8 mouse cellular contexts compared by ENCODE assay signal in genomic region chr17:33817969-33818643, GRCm38 (mm10). TPM values are rescaled to one million over a fixed set of nuclear protein-coding genes. Genes with fewer than 3 reads are reported as not detected.
DNase-seq lines count a peak whose midpoint lies in the region; ATAC-seq and TF ChIP-seq lines count a peak whose summit lies in the region.

No protein-coding gene starts in this region.

- ATAC-seq in intestine, postnatal 0 days, result no peak
- ATAC-seq in neural tube, embryonic 12.5 days (ENCODE audit: low FRiP score, low read depth), result peak; percentile 65; the same call in 1 of the 2 replicates

- H3K27me3 ChIP-seq in cerebellum, adult 2 months (ENCODE audit: control insufficient read depth, insufficient read depth, low read length), result no peaks in the 10 kb centered on the region
- H3K27me3 ChIP-seq in intestine, postnatal 0 days (replicated peaks; ENCODE audit: control insufficient read depth, insufficient read depth, low read length), result no peaks in the 10 kb centered on the region
- H3K27me3 ChIP-seq in neural tube, embryonic 12.5 days (replicated peaks), result 0 out of 2 replicates have a peak, but pooled peaks cover under 1% of the 10 kb centered on the region

- DNase-seq in cerebellum, adult 2 months, result no peak
- no peak for DNase-seq in cerebellum, adult 11 months
- peak; percentile 44 for DNase-seq in ovary, postnatal 10 days (ENCODE audit: low spot score)
- DNase-seq in ovary, postnatal 36 days (ENCODE audit: low spot score), result no peak
- DNase-seq in left cerebral cortex, adult 11 months (ENCODE audit: low spot score), result no peak
- DNase-seq in kidney, adult 18-20 months, result no peak

- H3K4me2 ChIP-seq in intestine, postnatal 0 days (replicated peaks; ENCODE audit: low read depth), result peak overlapping the region; percentile 89
- peak overlapping the region; percentile 87 for H3K4me2 ChIP-seq in neural tube, embryonic 12.5 days (replicated peaks)

- peak overlapping the region; percentile 62 for H3K9ac ChIP-seq in intestine, postnatal 0 days (ENCODE audit: low read depth, low read length)
- peak overlapping the region; percentile 77 for H3K9ac ChIP-seq in neural tube, embryonic 12.5 days

- H3K36me3 ChIP-seq in intestine, postnatal 0 days (ENCODE audit: control insufficient read depth, insufficient read depth), result peaks cover 50% of the 10 kb centered on the region
- peaks cover 40% of the 10 kb centered on the region for H3K36me3 ChIP-seq in neural tube, embryonic 12.5 days

- no peak for TF ChIP-seq CTCF in cerebellum, adult 2 months (IDR thresholded peaks at IDR 0.05; ENCODE audit: borderline replicate concordance, insufficient read depth, low read depth, low read length)
- TF ChIP-seq CTCF in intestine, postnatal 0 days (IDR thresholded peaks at IDR 0.05; ENCODE audit: low read depth), result no peak

- peak overlapping the region; percentile 81 for H3K4me3 ChIP-seq in cerebellum, adult 2 months (replicated peaks; ENCODE audit: insufficient read depth, low read depth, low read length)
- H3K4me3 ChIP-seq in intestine, postnatal 0 days (ENCODE audit: low read depth, low read length), result peak overlapping the region; percentile 56
- H3K4me3 ChIP-seq in neural tube, embryonic 12.5 days, result peak overlapping the region; percentile 49

- 8% methylated on average over 33 of the region's 33 CpGs for WGBS in cerebellum, adult 2 months
- WGBS in intestine, postnatal 0 days, result 18% methylated on average over 33 of the region's 33 CpGs
- 20% methylated on average over 33 of the region's 33 CpGs for WGBS in neural tube, embryonic 12.5 days

- peak overlapping the region; percentile 78 for H3K27ac ChIP-seq in cerebellum, adult 2 months (ENCODE audit: insufficient read depth, low read length)
- H3K27ac ChIP-seq in intestine, postnatal 0 days (ENCODE audit: low read depth, low read length), result peak overlapping the region; percentile 73
- peak overlapping the region; percentile 71; the same call in 1 of the 2 replicates for H3K27ac ChIP-seq in neural tube, embryonic 12.5 days

- H3K9me3 ChIP-seq in intestine, postnatal 0 days (ENCODE audit: control insufficient read depth), result no peaks in the 10 kb centered on the region
- no peaks in the 10 kb centered on the region for H3K9me3 ChIP-seq in neural tube, embryonic 12.5 days

- peaks cover 8% of the 10 kb centered on the region; the same call in 1 of the 2 replicates for H3K4me1 ChIP-seq in cerebellum, adult 2 months (ENCODE audit: control insufficient read depth, insufficient read depth, low read length)
- peaks cover 12% of the 10 kb centered on the region for H3K4me1 ChIP-seq in intestine, postnatal 0 days (replicated peaks; ENCODE audit: control insufficient read depth, insufficient read depth, low read length)
- peaks cover 32% of the 10 kb centered on the region for H3K4me1 ChIP-seq in neural tube, embryonic 12.5 days

- no peak for TF ChIP-seq POLR2A in cerebellum, adult 2 months (IDR thresholded peaks at IDR 0.05; ENCODE audit: borderline replicate concordance, insufficient read depth, low read length)

RNA-seq across cellular contexts. Expression of gene Rps28, which starts 6.3 kb away (rescaled TPM):
- polyA plus RNA-seq in cerebellum, adult 2 months (2012; rRNA removed), result 471 and 493 TPM in 2 replicates
- polyA plus RNA-seq in intestine, postnatal 0 days (2015; fragmentation: Nextera tagmentation; extraction: Ambion mirVana), result 831 and 858 TPM in 2 replicates
- 672 and 679 TPM in 2 replicates for polyA plus RNA-seq in neural tube, embryonic 12.5 days (2016; fragmentation: Nextera tagmentation; extraction: Ambion mirVana)

RNA-seq across cellular contexts. Expression of gene Ndufa7, which starts 6.3 kb away (rescaled TPM):
- 341 and 361 TPM in 2 replicates for polyA plus RNA-seq in cerebellum, adult 2 months (2012; rRNA removed)
- polyA plus RNA-seq in intestine, postnatal 0 days (2015; fragmentation: Nextera tagmentation; extraction: Ambion mirVana), result 503 and 513 TPM in 2 replicates
- polyA plus RNA-seq in neural tube, embryonic 12.5 days (2016; fragmentation: Nextera tagmentation; extraction: Ambion mirVana), result 458 and 461 TPM in 2 replicates

RNA-seq across cellular contexts. Expression of gene Kank3, which starts 7.8 kb away (rescaled TPM):
- polyA plus RNA-seq in cerebellum, adult 2 months (2012; rRNA removed), result 52.1 and 59.5 TPM in 2 replicates
- polyA plus RNA-seq in intestine, postnatal 0 days (2015; fragmentation: Nextera tagmentation; extraction: Ambion mirVana), result 14.8 and 14.9 TPM in 2 replicates
- polyA plus RNA-seq in neural tube, embryonic 12.5 days (2016; fragmentation: Nextera tagmentation; extraction: Ambion mirVana), result 31.5 and 32.3 TPM in 2 replicates

RNA-seq across cellular contexts. Expression of gene Cd320, which starts 24.8 kb away (rescaled TPM):
- polyA plus RNA-seq in cerebellum, adult 2 months (2012; rRNA removed), result 34.4 and 34.7 TPM in 2 replicates
- 16.8 and 17.6 TPM in 2 replicates for polyA plus RNA-seq in intestine, postnatal 0 days (2015; fragmentation: Nextera tagmentation; extraction: Ambion mirVana)
- polyA plus RNA-seq in neural tube, embryonic 12.5 days (2016; fragmentation: Nextera tagmentation; extraction: Ambion mirVana), result 59.3 and 61.8 TPM in 2 replicates

RNA-seq across cellular contexts. Expression of gene Angptl4, which starts 36.5 kb away (rescaled TPM):
- polyA plus RNA-seq in cerebellum, adult 2 months (2012; rRNA removed), result 1.6 and 1.9 TPM in 2 replicates
- polyA plus RNA-seq in intestine, postnatal 0 days (2015; fragmentation: Nextera tagmentation; extraction: Ambion mirVana), result 26.7 and 33.5 TPM in 2 replicates
- polyA plus RNA-seq in neural tube, embryonic 12.5 days (2016; fragmentation: Nextera tagmentation; extraction: Ambion mirVana), result 17.7 TPM in 2 replicates
